Mouse (Mus musculus) heart, adult 11 months (tissue): ENCODE measurements around the gene Rgl1.

Experiments
- DNase-seq: peaks from one replicate; pipeline ENCODE4 v3.0.0; 2022

Gene Rgl1

GRCm38 (mm10) chr1:152766032-152766772 lies at the start of gene Rgl1, which contains the start of gene Arpc5:
Gene Rgl1, minus strand, starts transcription at chr1:152766351.
Gene Arpc5, plus strand, starts transcription at chr1:152766542.
- peak; percentile 100 for DNase-seq

GRCm38 (mm10) chr1:152815265-152815701 lies 49.1 kb upstream of the Rgl1 start:
- DNase-seq, result no peak

GRCm38 (mm10) chr1:152810533-152811439 lies 44.6 kb upstream of the Rgl1 start:
- DNase-seq, result no peak

GRCm38 (mm10) chr1:152809541-152810252 lies 43.5 kb upstream of the Rgl1 start:
- DNase-seq, result peak; percentile 98

GRCm38 (mm10) chr1:152808392-152808680 lies 42.2 kb upstream of the Rgl1 start:
- DNase-seq, result no peak

- DNase-seq, result peak; percentile 96
These were observed 41.7 kb upstream of the Rgl1 start for GRCm38 (mm10) chr1:152807619-152808391.

GRCm38 (mm10) chr1:152804907-152805306 lies 38.8 kb upstream of the Rgl1 start:
- peak; percentile 93 for DNase-seq

- DNase-seq, result no peak
These were observed 34.6 kb upstream of the Rgl1 start for GRCm38 (mm10) chr1:152800633-152801176.

GRCm38 (mm10) chr1:152799897-152800296 lies 33.7 kb upstream of the Rgl1 start, which contains the start of gene Ncf2:
Gene Ncf2, plus strand, starts transcription at chr1:152800194.
- peak; percentile 95 for DNase-seq

- peak; percentile 96 for DNase-seq
These were observed 32.0 kb upstream of the Rgl1 start for GRCm38 (mm10) chr1:152798125-152798524.

- peak; percentile 95 for DNase-seq
These were observed 30.6 kb upstream of the Rgl1 start for GRCm38 (mm10) chr1:152796683-152797263.

- DNase-seq, result no peak
These were observed 29.6 kb upstream of the Rgl1 start for GRCm38 (mm10) chr1:152795688-152796255.

GRCm38 (mm10) chr1:152793495-152794130 lies 27.5 kb upstream of the Rgl1 start:
- DNase-seq, result no peak

GRCm38 (mm10) chr1:152792736-152793494 lies 26.8 kb upstream of the Rgl1 start:
- no peak for DNase-seq

- no peak for DNase-seq
These were observed 25.1 kb upstream of the Rgl1 start for GRCm38 (mm10) chr1:152791269-152791668.

- DNase-seq, result no peak
These were observed 24.7 kb upstream of the Rgl1 start for GRCm38 (mm10) chr1:152790821-152791220.

- no peak for DNase-seq
These were observed 24.1 kb upstream of the Rgl1 start for GRCm38 (mm10) chr1:152790254-152790653.

- peak; percentile 76 for DNase-seq
These were observed 22.0 kb upstream of the Rgl1 start for GRCm38 (mm10) chr1:152788121-152788660.

- DNase-seq, result peak; percentile 76
These were observed 20.8 kb upstream of the Rgl1 start for GRCm38 (mm10) chr1:152786953-152787352.

- peak; percentile 66 for DNase-seq
These were observed 19.3 kb upstream of the Rgl1 start for GRCm38 (mm10) chr1:152785446-152785845.
